Mouse (Mus musculus): ENCODE measurements around the gene Cip2a.

The Cip2a gene

GRCm38 (mm10) chr16:48993559-48994342 lies at the start of gene Cip2a, which contains the start of gene Dzip3:
Cip2a (plus strand) TSS chr16:48994185.
Dzip3 (minus strand) TSS chr16:48994165.
- peak; percentile 88 for DNase-seq (ENCODE audit: low read depth, low spot score)

DNA sequence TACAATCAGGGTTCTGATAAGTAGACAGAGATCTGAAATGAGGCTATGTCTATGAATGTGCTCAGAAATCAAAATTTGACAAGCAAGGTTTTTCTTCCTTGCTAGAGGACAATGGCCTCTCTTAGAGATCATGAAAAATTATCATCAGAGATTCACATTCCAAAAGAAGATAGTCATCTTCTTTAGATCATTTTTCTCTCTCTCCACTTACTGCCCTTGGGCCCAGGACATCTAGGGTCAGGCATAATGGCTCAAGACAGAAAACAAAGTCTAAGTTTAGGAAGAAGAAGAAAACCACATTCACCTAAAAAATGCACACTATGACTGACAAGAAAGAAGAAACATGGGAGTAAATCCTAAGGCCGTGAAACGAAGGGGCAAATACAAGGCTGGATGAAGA lies 21.0 kb upstream of the Cip2a start:
- no peak for DNase-seq (ENCODE audit: low read depth, low spot score)

GRCm38 (mm10) chr16:48973548-48973947 lies 20.4 kb upstream of the Cip2a start:
- no peak for DNase-seq (ENCODE audit: low read depth, low spot score)

DNA sequence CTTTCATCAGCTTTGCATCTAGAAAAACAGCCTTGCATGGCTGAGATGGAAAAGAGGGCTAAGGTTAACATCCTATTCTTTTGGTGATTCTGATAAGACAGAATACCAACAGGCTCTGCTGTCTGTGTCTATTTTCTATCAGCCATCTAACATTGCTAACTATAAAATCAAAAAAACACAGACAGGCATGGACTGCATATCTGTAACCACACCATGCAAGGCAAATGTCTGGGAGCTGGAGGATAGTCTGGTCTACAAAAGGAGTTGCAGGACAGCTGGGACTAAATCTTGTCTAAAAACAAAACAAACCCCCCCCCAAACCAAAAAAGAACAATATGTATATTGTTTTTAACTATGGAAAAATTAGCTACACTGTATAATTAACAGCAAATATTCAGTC lies 14.0 kb upstream of the Cip2a start:
- DNase-seq (ENCODE audit: low read depth, low spot score): no peak

DNA sequence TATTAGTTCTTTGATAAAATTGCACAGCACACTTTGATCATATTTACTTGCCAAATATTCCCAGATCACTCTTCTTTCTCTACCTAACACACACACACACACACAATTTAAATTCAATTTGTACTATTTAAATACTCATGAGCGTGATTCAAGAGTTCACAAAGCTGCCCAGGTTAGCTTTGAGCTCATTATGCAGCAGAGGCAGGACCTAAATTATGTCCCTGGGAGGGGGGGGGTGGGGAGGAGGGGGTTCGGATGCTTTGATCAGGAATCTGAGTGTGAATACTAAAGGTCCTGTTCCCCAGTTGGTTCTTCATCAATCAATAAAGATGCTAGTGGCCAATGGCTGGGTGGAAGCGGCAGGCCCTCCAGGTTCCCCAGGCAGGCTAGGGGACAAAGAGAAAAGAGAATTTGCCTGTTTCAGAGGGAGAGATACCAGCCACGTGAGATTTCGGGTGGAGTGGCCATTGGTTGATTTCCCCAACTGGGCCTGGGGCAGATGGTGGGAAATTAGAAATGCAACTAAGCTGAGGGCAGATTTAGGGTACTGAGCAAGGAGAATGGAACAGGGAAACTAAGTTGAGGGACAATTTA lies 8.9 kb upstream of the Cip2a start:
- no peak for DNase-seq (ENCODE audit: low read depth, low spot score)

- no peak for DNase-seq (ENCODE audit: low read depth, low spot score)
Observed at GRCm38 (mm10) chr16:48989700-48990099, 4.3 kb upstream of the Cip2a start.

GRCm38 (mm10) chr16:48992437-48993230 lies 1.4 kb upstream of the Cip2a start:
- DNase-seq (ENCODE audit: low read depth, low spot score): peak; percentile 19

DNA sequence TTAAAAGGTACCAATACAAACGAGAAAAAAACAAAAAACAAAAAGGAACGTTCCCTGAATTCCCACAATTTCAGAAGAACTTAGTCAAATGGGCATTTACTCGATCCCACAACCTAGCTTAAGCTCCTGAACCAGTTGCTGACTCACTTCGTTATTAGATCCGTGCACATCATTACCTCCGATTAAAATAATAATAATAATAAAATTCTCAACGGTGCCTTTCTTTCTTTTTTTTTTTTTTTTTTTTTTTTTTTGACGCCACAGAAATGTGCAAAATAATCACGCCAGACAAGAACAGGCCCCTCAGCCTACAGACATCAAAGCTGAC lies 790 bp upstream of the Cip2a start:
- no peak for DNase-seq (ENCODE audit: low read depth, low spot score)

GRCm38 (mm10) chr16:48994343-48994693 lies 333 bp downstream of the Cip2a start:
- no peak for DNase-seq (ENCODE audit: low read depth, low spot score)

DNA sequence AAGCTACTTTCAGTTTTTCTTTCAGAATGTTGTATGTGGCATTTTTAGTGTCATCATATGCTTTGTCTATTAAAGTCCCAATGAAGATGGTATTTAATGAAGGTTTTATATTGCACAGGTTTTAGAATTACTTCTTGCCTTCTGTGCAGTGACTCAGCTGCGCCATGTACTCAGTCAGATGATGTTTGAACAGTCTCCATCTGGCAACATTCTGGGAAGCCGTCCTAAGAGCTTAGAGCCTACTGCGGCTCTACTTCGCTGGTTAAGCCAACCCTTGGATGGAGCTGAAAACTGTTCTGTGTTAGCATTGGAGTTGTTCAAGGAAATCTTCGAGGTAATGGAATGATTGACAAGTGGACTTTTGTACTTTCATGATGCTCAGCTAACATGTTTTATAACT lies 10.2 kb downstream of the Cip2a start:
- DNase-seq (ENCODE audit: low read depth, low spot score): peak; percentile 60

DNA sequence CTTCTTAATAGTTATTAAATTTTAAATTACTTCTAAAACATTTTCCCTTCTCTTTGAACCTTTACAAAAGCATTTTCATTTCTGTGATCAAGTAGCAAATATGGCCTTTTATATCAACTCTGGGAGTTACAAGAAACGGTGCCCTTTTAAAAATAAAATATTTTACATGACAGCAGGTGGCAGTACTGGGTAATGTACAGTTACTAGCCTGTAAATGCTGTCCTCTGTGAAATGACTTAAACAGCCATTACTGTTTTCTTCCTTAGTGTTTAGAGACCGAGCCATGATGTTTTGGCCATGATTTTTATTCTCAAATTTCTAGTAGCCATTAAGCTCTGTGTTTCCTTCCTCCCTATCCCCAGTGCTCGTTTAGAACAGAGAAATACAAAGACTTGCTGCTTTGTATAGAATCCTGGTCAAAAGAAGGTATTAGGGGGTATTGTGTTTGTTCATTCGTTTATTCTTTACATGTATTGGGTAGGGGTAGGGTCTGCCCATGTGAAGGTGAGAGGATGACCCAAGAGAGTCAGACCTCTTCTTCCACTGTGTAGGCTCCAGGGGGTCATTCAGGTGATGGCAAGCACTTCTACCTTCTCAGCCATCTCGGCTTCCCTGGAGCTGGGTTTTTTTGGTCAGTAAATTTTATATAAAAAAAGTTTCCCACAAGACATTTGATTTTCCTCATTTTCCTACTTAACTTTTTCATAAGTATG lies 22.8 kb downstream of the Cip2a start:
- DNase-seq (ENCODE audit: low read depth, low spot score): peak; percentile 36

DNA sequence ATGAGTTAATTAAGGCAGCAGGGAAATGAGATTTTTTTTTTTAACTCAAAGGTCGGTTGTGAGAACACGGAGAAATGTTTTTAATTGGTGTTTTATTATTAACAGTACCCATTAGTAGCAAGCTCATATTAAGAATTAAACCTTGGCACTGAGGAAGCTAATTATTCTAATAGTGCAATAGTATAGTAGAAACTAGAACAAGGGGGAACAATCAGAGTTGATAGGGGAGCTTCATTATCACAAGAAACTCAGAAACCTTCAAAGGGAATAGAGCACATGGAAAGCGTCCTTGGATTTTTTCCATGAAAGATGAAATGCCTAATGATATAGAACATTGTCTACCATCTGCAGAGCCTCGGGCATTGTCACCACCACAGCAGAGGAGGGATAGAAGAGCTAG lies 41.9 kb downstream of the Cip2a start:
- no peak for DNase-seq (ENCODE audit: low read depth, low spot score)

DNA sequence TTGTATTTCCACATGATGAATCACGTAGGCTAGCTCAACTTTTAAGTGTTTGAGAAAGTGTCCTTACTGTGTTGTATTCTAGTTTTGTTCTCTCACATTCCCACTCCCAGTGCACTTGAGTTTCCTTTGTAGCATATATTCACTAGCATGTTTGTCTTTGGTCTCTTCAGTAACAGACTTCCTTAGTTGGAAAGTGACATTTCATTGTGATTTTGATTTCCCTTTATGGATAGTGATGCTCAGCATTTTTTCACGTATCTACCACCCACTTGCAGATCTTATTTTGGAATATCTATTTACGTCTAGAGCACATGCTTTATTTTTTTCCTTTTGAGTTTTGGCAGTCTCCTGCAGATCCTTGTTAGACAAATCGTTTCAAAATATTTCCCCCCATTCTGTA lies 43.8 kb downstream of the Cip2a start:
- DNase-seq (ENCODE audit: low read depth, low spot score): peak; percentile 69

- DNase-seq (ENCODE audit: low read depth, low spot score): peak; percentile 2
Observed at GRCm38 (mm10) chr16:49040554-49041221, 46.7 kb downstream of the Cip2a start.

DNA sequence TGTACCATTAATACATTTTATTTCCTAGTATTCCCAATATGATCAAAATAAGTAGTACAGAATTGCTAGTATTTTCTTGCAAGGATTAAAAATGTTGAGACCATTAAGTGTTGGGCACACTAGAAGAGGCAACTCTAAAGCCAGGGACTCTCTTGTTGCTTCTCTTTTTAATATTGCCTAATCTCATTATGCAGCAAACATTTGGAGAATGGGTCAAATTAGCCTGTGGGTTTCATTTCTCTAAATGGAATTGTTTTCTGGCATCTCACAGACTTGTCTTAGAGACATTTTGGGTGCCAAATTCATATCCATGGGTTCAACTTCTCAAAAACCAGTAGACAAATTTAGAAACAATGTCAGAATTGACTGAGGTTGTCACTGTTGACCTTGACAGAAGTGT lies 55.2 kb downstream of the Cip2a start:
- no peak for DNase-seq (ENCODE audit: low read depth, low spot score)

DNA sequence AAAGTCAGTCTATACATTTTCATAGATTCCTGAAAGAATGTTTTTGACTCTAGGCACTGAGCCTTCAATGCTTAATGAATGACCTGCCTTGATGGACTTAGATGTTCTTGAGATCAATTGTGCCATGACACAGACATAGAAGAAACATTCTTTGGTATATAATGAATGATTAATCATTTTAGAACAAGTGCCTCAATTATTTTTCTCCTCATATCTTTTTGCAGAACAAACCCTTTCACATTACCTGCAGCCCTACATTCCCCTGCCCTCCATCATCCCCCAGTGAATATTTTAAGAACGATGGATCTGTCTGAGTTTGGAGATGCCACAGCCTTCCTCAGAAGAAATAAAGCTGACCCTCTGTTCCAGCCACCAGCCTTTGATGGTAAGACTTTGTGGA lies 63.2 kb downstream of the Cip2a start, which contains the start of gene Myh15:
TSS of gene Myh15 (plus strand) at position 301 of the 400 bp plus-strand sequence.
- DNase-seq (ENCODE audit: low read depth, low spot score): no peak
